Mouse (Mus musculus) ES-E14 (cell line): Measurements from ENCODE around the gene Mmachc.

Source experiments
- CHD2 ChIP-seq: IDR thresholded peaks from 2 replicates; pipeline ENCODE4 v1.6.1; 2014; ENCODE audit warnings: mild to moderate bottlenecking, low read depth, low read length, inconsistent platforms
- HCFC1 ChIP-seq: IDR thresholded peaks from 2 replicates; pipeline ENCODE4 v1.6.1; 2012; ENCODE audit warnings: low read length, inconsistent platforms, borderline replicate concordance; ENCODE audit not compliant: insufficient read depth
- MAFK ChIP-seq: IDR thresholded peaks from 2 replicates; pipeline ENCODE4 v1.6.1; 2014; ENCODE audit warnings: mild to moderate bottlenecking, low read depth, low read length, inconsistent platforms; ENCODE audit not compliant: insufficient read depth
- ZC3H11A ChIP-seq: IDR thresholded peaks from 2 replicates; pipeline ENCODE4 v1.6.1; 2012; ENCODE audit warnings: low read depth, mild to moderate bottlenecking, inconsistent platforms, low read length, borderline replicate concordance
- ZNF384 ChIP-seq: IDR thresholded peaks from 2 replicates; pipeline ENCODE4 v1.6.1; 2012; ENCODE audit warnings: low read depth, low read length, inconsistent platforms

- TF ChIP-seq MAFK (no peak), HCFC1 (no peak), CHD2 (no peak), ZC3H11A (no peak), ZNF384 (no peak)
Measured at GRCm38 (mm10) chr4:116693785-116694184, 14.4 kb downstream of the Mmachc start.
